Mouse (Mus musculus): Measurements from ENCODE around the gene C2cd4c. TPM values are rescaled to one million over a fixed set of nuclear protein-coding genes. Genes with fewer than 3 reads are reported as not detected.

C2cd4c gene
- polyA plus RNA-seq, 1 experiment = 0.05 TPM

DNA sequence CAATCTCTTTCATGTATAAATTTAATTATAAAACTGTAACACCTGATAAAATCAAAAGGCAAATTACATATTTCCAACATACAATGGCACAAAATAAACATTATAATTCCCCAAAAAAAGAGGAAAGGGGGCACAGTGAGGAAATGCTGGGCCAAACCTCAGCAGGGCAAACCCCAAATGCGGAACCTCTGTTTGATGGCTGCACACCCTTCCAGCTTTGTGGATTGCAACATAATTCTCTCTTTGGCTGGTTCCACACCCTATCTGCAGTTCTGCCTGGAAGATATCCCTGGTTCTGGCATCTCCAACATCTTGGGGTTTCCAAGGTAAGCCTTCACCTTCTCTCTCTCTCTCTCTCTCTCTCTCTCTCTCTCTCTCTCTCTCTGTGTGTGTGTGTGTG is 23.1 kb downstream of the C2cd4c start:
- H3K4me1 ChIP-seq (replicated peaks; ENCODE audit: control insufficient read depth, insufficient read depth, low read length) = no peaks in the 10 kb centered on the region
- no peak for DNase-seq
- WGBS = 78% methylated on average over 1 of the region's 1 CpGs

GRCm38 (mm10) chr10:79587752-79588126 is 26.1 kb downstream of the C2cd4c start:
- 46% methylated on average over 4 of the region's 4 CpGs for WGBS
- H3K4me3 ChIP-seq (ENCODE audit: control insufficient read depth, insufficient read depth, low read length) = no peak overlapping the region
- no peak for TF ChIP-seq POLR2A (IDR thresholded peaks at IDR 0.05; ENCODE audit: control insufficient read depth, extremely low read depth, insufficient read depth, low read length, poor library complexity)
- TF ChIP-seq CTCF (IDR thresholded peaks at IDR 0.05; ENCODE audit: borderline replicate concordance, control insufficient read depth, extremely low read depth, insufficient read depth, low read length, poor library complexity) = no peak
- H3K36me3 ChIP-seq (ENCODE audit: control insufficient read depth, insufficient read depth, low read length) = no peaks in the 10 kb centered on the region
- no peaks in the 10 kb centered on the region for H3K27me3 ChIP-seq (ENCODE audit: control insufficient read depth, insufficient read depth, low read length)
- H3K4me1 ChIP-seq (replicated peaks; ENCODE audit: control insufficient read depth, insufficient read depth, low read length) = no peaks in the 10 kb centered on the region
- DNase-seq = no peak
- no peak overlapping the region for H3K27ac ChIP-seq (ENCODE audit: control insufficient read depth, insufficient read depth, low read length)

More for the DNA sequence above, 23.1 kb downstream of the C2cd4c start:
- Histone ChIP-seq H3K27me3 (ENCODE audit: control insufficient read depth, insufficient read depth, low read length) (no peaks in the 10 kb centered on the region), H3K36me3 (ENCODE audit: control insufficient read depth, insufficient read depth, low read length) (no peaks in the 10 kb centered on the region), H3K27ac (ENCODE audit: control insufficient read depth, insufficient read depth, low read length) (no peak overlapping the region), H3K4me3 (ENCODE audit: control insufficient read depth, insufficient read depth, low read length) (no peak overlapping the region)
- TF ChIP-seq POLR2A (IDR thresholded peaks at IDR 0.05; ENCODE audit: control insufficient read depth, extremely low read depth, insufficient read depth, low read length, poor library complexity) (no peak), CTCF (IDR thresholded peaks at IDR 0.05; ENCODE audit: borderline replicate concordance, control insufficient read depth, extremely low read depth, insufficient read depth, low read length, poor library complexity) (no peak)

DNA sequence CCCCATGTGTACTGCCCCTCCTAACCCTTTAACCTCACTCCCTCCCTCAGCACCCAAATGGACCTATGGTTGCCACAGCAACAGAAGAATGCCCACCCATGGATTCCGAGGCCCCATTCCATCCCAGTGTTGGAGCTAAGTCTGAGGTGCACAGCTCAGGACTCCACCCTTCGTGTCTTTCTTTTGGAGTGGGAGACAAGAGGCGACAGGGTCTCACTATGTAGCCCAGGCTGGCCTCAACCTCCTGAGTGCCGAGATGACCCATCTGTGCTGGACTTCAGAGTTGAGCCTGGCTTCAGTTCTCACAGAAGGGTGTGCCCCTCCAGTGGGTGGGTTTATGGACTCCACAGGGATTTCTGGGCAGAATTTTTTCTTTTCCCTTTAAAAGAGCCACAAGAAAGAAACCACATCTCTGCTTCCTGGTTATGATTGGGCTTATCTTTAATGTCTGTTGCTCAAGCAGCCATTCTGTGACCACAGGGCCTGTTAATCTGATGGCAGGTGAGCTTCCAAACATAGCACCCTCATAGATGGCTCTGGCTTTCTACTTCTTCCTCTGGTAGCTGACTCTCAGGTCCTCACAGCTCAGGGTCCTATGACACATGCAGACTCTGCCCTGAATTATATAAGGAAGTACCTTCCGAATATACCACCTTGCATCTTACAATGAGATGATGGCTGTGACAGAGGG is 26.6 kb downstream of the C2cd4c start, which contains the start of gene Theg:
TSS of gene Theg (minus strand) at position 271 of the 691 bp plus-strand sequence.
- no peak within 1 kb of the TSS for H3K27ac ChIP-seq (ENCODE audit: control insufficient read depth, insufficient read depth, low read length)
- H3K36me3 ChIP-seq (ENCODE audit: control insufficient read depth, insufficient read depth, low read length) = no peaks in the 10 kb centered on the region
- TF ChIP-seq CTCF (IDR thresholded peaks at IDR 0.05; ENCODE audit: borderline replicate concordance, control insufficient read depth, extremely low read depth, insufficient read depth, low read length, poor library complexity) = no peak
- no peak for TF ChIP-seq POLR2A (IDR thresholded peaks at IDR 0.05; ENCODE audit: control insufficient read depth, extremely low read depth, insufficient read depth, low read length, poor library complexity)
- H3K4me3 ChIP-seq (ENCODE audit: control insufficient read depth, insufficient read depth, low read length) = no peak within 1 kb of the TSS
- DNase-seq = no peak
- H3K4me1 ChIP-seq (replicated peaks; ENCODE audit: control insufficient read depth, insufficient read depth, low read length) = no peaks in the 10 kb centered on the region
- 57% methylated on average over 5 of the region's 5 CpGs for WGBS
- H3K27me3 ChIP-seq (ENCODE audit: control insufficient read depth, insufficient read depth, low read length) = no peaks in the 10 kb centered on the region

DNA sequence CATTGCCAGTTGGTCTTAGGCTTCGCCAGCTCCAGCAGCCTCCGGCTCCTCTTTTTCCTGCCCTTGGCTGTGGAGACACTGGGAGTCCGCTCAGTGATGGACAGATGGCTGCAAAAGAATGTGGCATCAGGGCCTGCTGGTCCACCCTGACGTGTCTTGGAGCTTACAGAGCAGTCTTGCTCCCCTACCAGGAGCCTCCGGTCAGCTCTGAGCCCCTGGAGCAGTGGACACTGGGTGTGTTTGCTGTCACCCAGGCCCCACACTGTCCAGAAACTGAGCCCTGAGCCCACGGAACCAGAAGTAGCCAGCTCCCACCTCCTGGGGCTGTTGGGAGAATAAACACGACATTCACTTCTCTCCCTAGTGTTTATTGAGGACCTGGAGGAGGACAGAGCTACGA is 27.6 kb downstream of the C2cd4c start:
- H3K4me1 ChIP-seq (replicated peaks; ENCODE audit: control insufficient read depth, insufficient read depth, low read length) = no peaks in the 10 kb centered on the region
- H3K36me3 ChIP-seq (ENCODE audit: control insufficient read depth, insufficient read depth, low read length) = no peaks in the 10 kb centered on the region
- no peak for DNase-seq
- 88% methylated on average over 8 of the region's 8 CpGs for WGBS
- H3K27ac ChIP-seq (ENCODE audit: control insufficient read depth, insufficient read depth, low read length) = no peak overlapping the region
- no peaks in the 10 kb centered on the region for H3K27me3 ChIP-seq (ENCODE audit: control insufficient read depth, insufficient read depth, low read length)
- H3K4me3 ChIP-seq (ENCODE audit: control insufficient read depth, insufficient read depth, low read length) = no peak overlapping the region
- TF ChIP-seq CTCF (IDR thresholded peaks at IDR 0.05; ENCODE audit: borderline replicate concordance, control insufficient read depth, extremely low read depth, insufficient read depth, low read length, poor library complexity) = no peak
- TF ChIP-seq POLR2A (IDR thresholded peaks at IDR 0.05; ENCODE audit: control insufficient read depth, extremely low read depth, insufficient read depth, low read length, poor library complexity) = no peak

- H3K4me3 ChIP-seq (ENCODE audit: control insufficient read depth, insufficient read depth, low read length) = no peak overlapping the region
- H3K27ac ChIP-seq (ENCODE audit: control insufficient read depth, insufficient read depth, low read length) = no peak overlapping the region
- H3K27me3 ChIP-seq (ENCODE audit: control insufficient read depth, insufficient read depth, low read length) = no peaks in the 10 kb centered on the region
- H3K4me1 ChIP-seq (replicated peaks; ENCODE audit: control insufficient read depth, insufficient read depth, low read length) = no peaks in the 10 kb centered on the region
- WGBS = 97% methylated on average over 5 of the region's 5 CpGs
- no peak for DNase-seq
- TF ChIP-seq POLR2A (IDR thresholded peaks at IDR 0.05; ENCODE audit: control insufficient read depth, extremely low read depth, insufficient read depth, low read length, poor library complexity) = no peak
- no peak for TF ChIP-seq CTCF (IDR thresholded peaks at IDR 0.05; ENCODE audit: borderline replicate concordance, control insufficient read depth, extremely low read depth, insufficient read depth, low read length, poor library complexity)
- H3K36me3 ChIP-seq (ENCODE audit: control insufficient read depth, insufficient read depth, low read length) = no peaks in the 10 kb centered on the region
Measured at GRCm38 (mm10) chr10:79585723-79586122, 28.1 kb downstream of the C2cd4c start.

- H3K27ac ChIP-seq (ENCODE audit: control insufficient read depth, insufficient read depth, low read length) = no peak overlapping the region
- no peaks in the 10 kb centered on the region for H3K36me3 ChIP-seq (ENCODE audit: control insufficient read depth, insufficient read depth, low read length)
- TF ChIP-seq POLR2A (IDR thresholded peaks at IDR 0.05; ENCODE audit: control insufficient read depth, extremely low read depth, insufficient read depth, low read length, poor library complexity) (no peak), CTCF (IDR thresholded peaks at IDR 0.05; ENCODE audit: borderline replicate concordance, control insufficient read depth, extremely low read depth, insufficient read depth, low read length, poor library complexity) (no peak)
- H3K4me3 ChIP-seq (ENCODE audit: control insufficient read depth, insufficient read depth, low read length) = no peak overlapping the region
- no peaks in the 10 kb centered on the region for H3K27me3 ChIP-seq (ENCODE audit: control insufficient read depth, insufficient read depth, low read length)
- DNase-seq = no peak
- H3K4me1 ChIP-seq (replicated peaks; ENCODE audit: control insufficient read depth, insufficient read depth, low read length) = no peaks in the 10 kb centered on the region
- 92% methylated on average over 6 of the region's 6 CpGs for WGBS
Measured at GRCm38 (mm10) chr10:79585136-79585535, 28.7 kb downstream of the C2cd4c start.

All from thymus, adult 2 months (tissue).